Mouse (Mus musculus) forebrain, embryonic 13.5 days (tissue): ENCODE results near the gene Clrn2. TPM values are rescaled to one million over a fixed set of nuclear protein-coding genes. Genes with fewer than 3 reads are reported as not detected.

Experiments used
- ATAC-seq: fragments of 200-750 bp; cut with Nextera tagmentation; 2 replicates; pipeline ENCODE4 v1.8.0; 2017
- H3K27ac ChIP-seq: fragments of 300-500 bp; sonication (generic); 2 replicates; pipeline ENCODE4 v1.5.1; 2015; ENCODE audit warnings: inconsistent platforms, mild to moderate bottlenecking, moderate library complexity
- H3K27me3 ChIP-seq: fragments of 300-500 bp; sonication (generic); 2 replicates; pipeline ENCODE4 v1.6.1; 2015; ENCODE audit warnings: mild to moderate bottlenecking, inconsistent platforms
- H3K36me3 ChIP-seq: fragments of 300-500 bp; sonication (generic); 2 replicates; pipeline ENCODE4 v1.6.1; 2015; ENCODE audit warnings: mild to moderate bottlenecking, inconsistent platforms; ENCODE audit not compliant: poor library complexity, severe bottlenecking
- H3K4me1 ChIP-seq: fragments of 300-500 bp; sonication (generic); 2 replicates; pipeline ENCODE4 v1.6.1; 2015; ENCODE audit warnings: inconsistent platforms
- H3K4me2 ChIP-seq: fragments of 300-500 bp; sonication (generic); 2 replicates; pipeline ENCODE4 v1.6.1; 2015; ENCODE audit warnings: inconsistent platforms, mild to moderate bottlenecking, moderate library complexity
- H3K4me3 ChIP-seq: fragments of 300-500 bp; sonication (generic); 2 replicates; pipeline ENCODE4 v1.5.1; 2015; ENCODE audit warnings: mild to moderate bottlenecking, inconsistent platforms
- H3K9ac ChIP-seq: fragments of 300-500 bp; sonication (generic); 2 replicates; pipeline ENCODE4 v1.6.1; 2015; ENCODE audit warnings: mild to moderate bottlenecking, inconsistent platforms
- H3K9me3 ChIP-seq: fragments of 300-500 bp; sonication (generic); replicated peaks from 2 replicates; pipeline ENCODE4 v1.6.1; 2016; ENCODE audit warnings: inconsistent platforms
- WGBS: fragments of 180-500 bp; shearing (Covaris S2); methylation state at CpG from one replicate; pipeline ENCODE4 v1.1.7; 2015; 5-methylcytosine and 5-hydroxymethylcytosine counted together
- polyA plus RNA-seq: library from polyadenylated mRNA; unstranded; fragments of >200 nt; fragmentation: Nextera tagmentation; extraction: Ambion mirVana; gene quantifications from 2 replicates; pipeline ENCODE4 v1.2.1, GENCODE M21; 2015

Clrn2 gene
- polyA plus RNA-seq, 1 experiment from 2014 or later = not detected

- H3K27me3 ChIP-seq = 0 out of 2 replicates have a peak, but pooled peaks cover 3% of the 10 kb centered on the region
- H3K4me2 ChIP-seq = peak overlapping the region; percentile 84
- H3K9me3 ChIP-seq = no peaks in the 10 kb centered on the region
- peak overlapping the region; percentile 77 for H3K9ac ChIP-seq
- no peak overlapping the region for H3K27ac ChIP-seq
- H3K4me3 ChIP-seq = peak overlapping the region; percentile 68
- peaks cover 21% of the 10 kb centered on the region for H3K4me1 ChIP-seq
- no peak for ATAC-seq
- 64% methylated on average over 9 of the region's 9 CpGs for WGBS
- peaks cover 23% of the 10 kb centered on the region for H3K36me3 ChIP-seq
Observed at GRCm38 (mm10) chr5:45494093-45494755, 40.7 kb downstream of the Clrn2 start.

DNA sequence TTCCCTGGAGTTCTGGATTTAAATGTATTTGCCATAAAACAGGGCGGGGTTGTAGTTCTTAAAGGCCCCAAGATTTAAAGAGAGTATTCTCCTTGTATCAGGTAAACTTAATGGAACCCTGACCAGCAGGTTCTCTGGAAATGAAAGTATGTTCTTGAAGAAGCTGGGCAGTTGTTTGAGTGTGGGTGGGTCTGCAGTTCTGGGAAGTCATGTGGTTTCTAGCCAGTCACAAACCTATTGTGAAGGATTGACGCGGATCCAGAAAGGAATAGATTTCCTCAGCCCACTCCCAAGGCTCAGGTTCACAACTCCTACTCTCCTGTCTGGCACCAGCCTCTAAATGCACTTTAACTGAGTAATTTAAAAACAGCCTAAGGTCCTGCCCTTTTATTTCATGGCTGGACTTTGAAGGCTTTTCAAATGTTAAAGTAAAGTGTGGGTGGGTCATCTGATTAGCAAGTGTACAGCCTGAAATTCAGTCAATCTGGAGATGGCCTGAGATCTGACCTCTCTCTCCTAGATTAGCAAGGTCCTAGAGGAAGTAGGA lies 42.0 kb downstream of the Clrn2 start:
- peaks cover 31% of the 10 kb centered on the region for H3K36me3 ChIP-seq
- H3K4me3 ChIP-seq = no peak overlapping the region
- H3K27ac ChIP-seq = no peak overlapping the region
- H3K9me3 ChIP-seq = no peaks in the 10 kb centered on the region
- peaks cover 21% of the 10 kb centered on the region for H3K4me1 ChIP-seq
- ATAC-seq = no peak
- 0 out of 2 replicates have a peak, but pooled peaks cover 3% of the 10 kb centered on the region for H3K27me3 ChIP-seq
- H3K4me2 ChIP-seq = no peak overlapping the region
- H3K9ac ChIP-seq = no peak overlapping the region
- 87% methylated on average over 3 of the region's 3 CpGs for WGBS

GRCm38 (mm10) chr5:45496042-45496441 lies 42.5 kb downstream of the Clrn2 start:
- H3K27ac ChIP-seq = no peak overlapping the region
- H3K9me3 ChIP-seq = no peaks in the 10 kb centered on the region
- H3K4me3 ChIP-seq = no peak overlapping the region
- 0 out of 2 replicates have a peak, but pooled peaks cover 3% of the 10 kb centered on the region for H3K27me3 ChIP-seq
- peaks cover 35% of the 10 kb centered on the region for H3K36me3 ChIP-seq
- no peak overlapping the region for H3K9ac ChIP-seq
- no peak for ATAC-seq
- H3K4me1 ChIP-seq = peaks cover 21% of the 10 kb centered on the region
- H3K4me2 ChIP-seq = no peak overlapping the region

DNA sequence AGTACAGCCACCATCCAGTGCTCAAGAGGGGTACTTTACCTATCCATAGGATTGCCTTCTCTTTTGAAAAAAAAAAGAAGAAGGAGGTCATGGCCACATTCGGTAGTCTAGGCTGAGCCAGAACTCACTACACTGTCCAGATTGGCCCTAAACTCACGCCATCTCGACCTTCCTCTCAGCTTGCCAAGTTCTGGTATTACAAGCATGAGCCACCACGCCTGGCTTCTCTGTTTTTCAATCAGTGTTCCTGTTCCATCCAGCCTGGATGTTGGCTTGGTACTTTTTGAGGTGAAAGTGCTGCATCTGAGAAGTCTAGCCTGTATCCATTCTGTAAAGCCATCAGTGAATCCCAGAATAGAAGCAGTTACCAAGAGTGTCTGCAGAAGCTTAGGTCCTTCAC lies 42.9 kb downstream of the Clrn2 start:
- Histone ChIP-seq H3K27me3 (0 out of 2 replicates have a peak, but pooled peaks cover 3% of the 10 kb centered on the region), H3K4me2 (no peak overlapping the region), H3K27ac (no peak overlapping the region), H3K4me3 (no peak overlapping the region), H3K9ac (no peak overlapping the region), H3K36me3 (peaks cover 39% of the 10 kb centered on the region), H3K4me1 (peaks cover 21% of the 10 kb centered on the region), H3K9me3 (no peaks in the 10 kb centered on the region)
- no peak for ATAC-seq
- WGBS = 92% methylated on average over 4 of the region's 4 CpGs

DNA sequence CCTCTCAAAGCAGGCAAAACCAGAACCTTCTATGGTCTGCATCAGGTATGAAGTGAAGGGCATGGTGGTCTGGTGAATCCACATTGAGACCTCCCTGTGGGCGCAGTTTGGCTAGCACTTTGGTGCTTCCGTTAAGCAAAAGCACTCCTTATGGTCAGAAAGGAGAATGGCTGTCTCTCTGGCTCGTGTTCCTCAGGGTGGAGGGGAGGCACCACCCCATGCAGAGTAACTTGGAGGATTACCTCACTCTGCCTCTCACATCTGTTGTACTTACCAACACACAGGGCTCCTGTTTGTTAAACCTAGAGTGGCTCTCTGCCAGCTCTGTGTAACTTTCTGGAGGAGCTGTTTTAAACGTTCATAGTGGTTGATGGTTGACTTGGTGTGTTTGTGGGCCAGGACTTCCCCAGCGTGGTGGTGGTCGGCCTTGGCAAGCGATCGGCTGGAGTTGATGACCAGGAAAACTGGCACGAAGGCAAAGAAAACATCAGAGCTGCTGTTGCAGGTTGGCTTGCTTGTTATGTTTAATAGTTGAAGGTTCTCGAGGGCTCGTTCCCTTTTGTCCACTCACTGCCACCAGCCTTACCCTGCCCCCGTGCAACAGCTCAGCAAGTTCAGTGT lies 43.5 kb downstream of the Clrn2 start:
- H3K27ac ChIP-seq = no peak overlapping the region
- 86% methylated on average over 12 of the region's 12 CpGs for WGBS
- H3K9me3 ChIP-seq = no peaks in the 10 kb centered on the region
- H3K4me3 ChIP-seq = no peak overlapping the region
- 0 out of 2 replicates have a peak, but pooled peaks cover 3% of the 10 kb centered on the region for H3K27me3 ChIP-seq
- ATAC-seq = no peak
- H3K4me1 ChIP-seq = peaks cover 21% of the 10 kb centered on the region
- no peak overlapping the region for H3K4me2 ChIP-seq
- H3K36me3 ChIP-seq = peaks cover 45% of the 10 kb centered on the region
- no peak overlapping the region for H3K9ac ChIP-seq

DNA sequence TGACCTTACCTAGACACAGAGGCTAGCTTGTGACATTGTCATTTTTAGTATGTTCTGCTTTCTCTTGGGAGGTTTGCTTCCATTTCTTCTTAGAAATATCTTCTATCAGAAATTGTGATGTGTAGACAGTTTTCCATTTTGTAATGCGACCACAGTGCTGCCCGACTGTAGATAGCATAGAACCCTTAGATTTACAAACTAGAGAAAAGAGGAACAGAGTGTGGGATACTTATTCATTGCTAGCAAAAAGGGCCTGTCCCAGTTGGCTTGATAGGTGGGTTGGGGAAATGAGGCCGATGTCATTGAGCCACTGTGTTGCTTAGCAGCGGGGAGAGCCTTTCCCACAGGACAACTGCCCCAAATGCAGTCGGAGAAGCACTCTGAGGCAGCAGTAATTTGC lies 44.0 kb downstream of the Clrn2 start:
- Histone ChIP-seq H3K27ac (no peak overlapping the region), H3K4me3 (no peak overlapping the region), H3K27me3 (no peaks in the 10 kb centered on the region), H3K36me3 (peaks cover 50% of the 10 kb centered on the region), H3K9me3 (no peaks in the 10 kb centered on the region), H3K9ac (no peak overlapping the region), H3K4me1 (peaks cover 19% of the 10 kb centered on the region), H3K4me2 (no peak overlapping the region)
- no peak for ATAC-seq
- WGBS = 94% methylated on average over 5 of the region's 5 CpGs

DNA sequence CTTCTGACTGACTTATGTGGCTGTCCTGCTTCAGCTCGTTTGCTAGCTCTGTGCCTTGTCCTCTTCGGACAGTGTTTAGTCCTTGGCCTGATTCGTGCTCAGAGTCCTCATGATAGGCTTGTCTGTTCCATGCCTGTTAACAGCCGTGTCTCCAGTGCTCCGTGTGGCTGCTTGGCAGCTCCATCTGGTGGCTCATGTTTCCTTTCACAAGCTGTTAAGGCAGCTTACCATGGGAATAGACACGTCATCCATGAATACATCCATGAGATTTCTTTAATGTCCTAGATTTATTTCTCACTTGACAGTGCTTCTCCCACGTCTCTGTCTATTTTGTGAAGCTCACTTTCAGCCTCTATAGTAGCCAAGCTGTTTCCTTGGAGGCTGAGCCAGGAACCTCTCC lies 56.5 kb downstream of the Clrn2 start:
- 88% methylated on average over 7 of the region's 7 CpGs for WGBS
- H3K9ac ChIP-seq = no peak overlapping the region
- no peaks in the 10 kb centered on the region for H3K9me3 ChIP-seq
- H3K4me1 ChIP-seq = no peaks in the 10 kb centered on the region
- no peak overlapping the region for H3K27ac ChIP-seq
- no peaks in the 10 kb centered on the region for H3K27me3 ChIP-seq
- ATAC-seq = peak; percentile 13; the same call in 1 of the 2 replicates
- H3K36me3 ChIP-seq = peaks cover 57% of the 10 kb centered on the region
- no peak overlapping the region for H3K4me2 ChIP-seq
- H3K4me3 ChIP-seq = no peak overlapping the region

DNA sequence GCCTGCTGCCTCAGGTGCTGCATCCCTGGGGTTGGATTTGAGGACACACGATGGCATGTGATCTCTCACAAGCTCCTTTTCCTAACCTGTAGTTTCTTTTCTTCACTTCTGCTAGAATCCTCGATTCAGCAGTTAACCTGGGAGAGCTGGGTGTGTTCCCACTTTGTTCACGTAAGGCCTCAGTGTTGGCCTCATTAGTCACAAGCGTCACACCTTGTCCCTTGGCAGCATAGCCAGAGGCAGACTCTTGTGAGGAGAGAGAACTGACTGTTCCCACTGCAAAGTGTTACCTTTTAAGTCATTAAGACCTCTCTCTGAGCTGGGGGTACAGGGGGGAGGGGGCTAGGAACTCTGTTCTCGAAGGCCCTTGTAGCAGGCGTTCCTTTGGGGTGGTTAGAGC lies 59.4 kb downstream of the Clrn2 start:
- no peak for ATAC-seq
- no peak overlapping the region for H3K27ac ChIP-seq
- 89% methylated on average over 6 of the region's 6 CpGs for WGBS
- no peaks in the 10 kb centered on the region for H3K9me3 ChIP-seq
- no peak overlapping the region for H3K9ac ChIP-seq
- no peak overlapping the region for H3K4me2 ChIP-seq
- no peaks in the 10 kb centered on the region for H3K4me1 ChIP-seq
- peaks cover 32% of the 10 kb centered on the region for H3K36me3 ChIP-seq
- H3K4me3 ChIP-seq = no peak overlapping the region
- H3K27me3 ChIP-seq = no peaks in the 10 kb centered on the region

GRCm38 (mm10) chr5:45513511-45513910 lies 60.0 kb downstream of the Clrn2 start:
- no peaks in the 10 kb centered on the region for H3K27me3 ChIP-seq

More at GRCm38 (mm10) chr5:45513511-45513910, 60.0 kb downstream of the Clrn2 start:
- H3K9ac ChIP-seq = no peak overlapping the region
- H3K4me2 ChIP-seq = no peak overlapping the region
- H3K4me1 ChIP-seq = no peaks in the 10 kb centered on the region
- H3K27ac ChIP-seq = no peak overlapping the region
- no peak overlapping the region for H3K4me3 ChIP-seq
- WGBS = 96% methylated on average over 2 of the region's 2 CpGs
- peaks cover 29% of the 10 kb centered on the region for H3K36me3 ChIP-seq
- no peak for ATAC-seq
- no peaks in the 10 kb centered on the region for H3K9me3 ChIP-seq

Other genes starting within 250 kb of the Clrn2 start
- gene Qdpr, start 3.5 kb upstream of the Clrn2 start, polyA plus RNA-seq = 99.7 and 106 TPM in 2 replicates
- 47.9 and 50.3 TPM in 2 replicates for gene Lap3, start 39.6 kb downstream of the Clrn2 start, polyA plus RNA-seq
- gene Med28, start 66.5 kb downstream of the Clrn2 start, polyA plus RNA-seq = 318 and 344 TPM in 2 replicates
- 3.2 and 3.6 TPM in 2 replicates for gene Fam184b, start 185.9 kb downstream of the Clrn2 start, polyA plus RNA-seq
- gene Ncapg, start 216.2 kb downstream of the Clrn2 start, polyA plus RNA-seq = 54.1 and 58.0 TPM in 2 replicates